Mouse (Mus musculus) cerebellum, adult 2 months (tissue): Measurements from ENCODE around the gene Eif5.
A peak's percentile ranks its signal among the peaks of the same experiment; 100 is the strongest.

ENCODE experiments used
- CTCF ChIP-seq: fragments of 200-500 bp; IDR thresholded peaks from 2 replicates; pipeline ENCODE4 v1.5.1; 2011; ENCODE audit warnings: low read depth, mild to moderate bottlenecking, control low read depth, low read length, moderate library complexity, borderline replicate concordance; ENCODE audit not compliant: insufficient read depth
- POLR2A ChIP-seq: fragments of 200-500 bp; IDR thresholded peaks from 2 replicates; pipeline ENCODE4 v1.6.1; 2011; ENCODE audit warnings: low read length, control low read depth, borderline replicate concordance; ENCODE audit not compliant: insufficient read depth

GRCm38 (mm10) chr12:111497076-111497475, 40.7 kb upstream of the Eif5 start:
- TF ChIP-seq CTCF (peak; percentile 28; the same call in 1 of the 2 replicates), POLR2A (no peak)
